Mouse (Mus musculus): ENCODE results near the gene Gls2. TPM values are rescaled to one million over a fixed set of nuclear protein-coding genes. Genes with fewer than 3 reads are reported as not detected.

Gene Gls2
- polyA plus RNA-seq, 1 experiment, result 24.3 TPM

GRCm38 (mm10) chr10:128209311-128210009 is 15.2 kb downstream of the Gls2 start:
- H3K27me3 ChIP-seq (ENCODE audit: control insufficient read depth, insufficient read depth, low read length, poor library complexity, severe bottlenecking), result no peaks in the 10 kb centered on the region
- H3K9me3 ChIP-seq (replicated peaks; ENCODE audit: control insufficient read depth, insufficient read depth, low read length, poor library complexity, severe bottlenecking), result no peaks in the 10 kb centered on the region
- no peak overlapping the region for H3K27ac ChIP-seq (ENCODE audit: insufficient read depth, low read length)
- TF ChIP-seq EP300 (IDR thresholded peaks at IDR 0.05; ENCODE audit: insufficient read depth, low read depth, low read length) (no peak), POLR2A (IDR thresholded peaks at IDR 0.05; ENCODE audit: insufficient read depth, low read length) (no peak), CTCF (IDR thresholded peaks at IDR 0.05; ENCODE audit: low read depth, low read length) (no peak)
- no peak overlapping the region for H3K9ac ChIP-seq (ENCODE audit: low read depth, poor library complexity, severe bottlenecking)
- H3K36me3 ChIP-seq (ENCODE audit: control insufficient read depth, insufficient read depth, low read length, poor library complexity, severe bottlenecking), result peaks cover 18% of the 10 kb centered on the region
- no peaks in the 10 kb centered on the region for H3K4me1 ChIP-seq (ENCODE audit: control insufficient read depth, insufficient read depth, low read length)
- no peak overlapping the region for H3K4me3 ChIP-seq (ENCODE audit: low read depth, low read length)

DNA sequence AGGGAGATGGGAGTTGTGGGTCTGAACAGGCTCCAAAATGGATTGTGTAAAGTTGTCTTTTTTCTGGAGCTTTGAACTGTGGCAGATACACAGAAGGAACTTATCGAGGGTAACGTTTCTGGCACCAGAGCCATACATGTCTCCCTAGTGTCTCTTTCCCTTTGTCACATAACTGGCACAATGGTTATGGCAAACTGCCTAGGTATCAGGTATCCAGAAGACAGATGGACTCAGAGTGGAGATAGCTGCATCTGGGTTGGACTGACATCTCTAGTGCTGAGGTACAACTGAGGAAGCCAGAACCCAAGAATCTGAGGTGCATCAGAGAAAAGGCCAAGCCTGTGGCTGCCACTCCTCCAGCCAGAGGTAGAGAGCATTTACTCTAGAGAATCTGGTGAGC is 15.9 kb downstream of the Gls2 start:
- H3K4me3 ChIP-seq (ENCODE audit: low read depth, low read length), result no peak overlapping the region
- no peaks in the 10 kb centered on the region for H3K4me1 ChIP-seq (ENCODE audit: control insufficient read depth, insufficient read depth, low read length)
- H3K36me3 ChIP-seq (ENCODE audit: control insufficient read depth, insufficient read depth, low read length, poor library complexity, severe bottlenecking), result peaks cover 18% of the 10 kb centered on the region
- H3K9me3 ChIP-seq (replicated peaks; ENCODE audit: control insufficient read depth, insufficient read depth, low read length, poor library complexity, severe bottlenecking), result no peaks in the 10 kb centered on the region
- no peak overlapping the region for H3K27ac ChIP-seq (ENCODE audit: insufficient read depth, low read length)
- TF ChIP-seq POLR2A (IDR thresholded peaks at IDR 0.05; ENCODE audit: insufficient read depth, low read length) (no peak), CTCF (IDR thresholded peaks at IDR 0.05; ENCODE audit: low read depth, low read length) (no peak), EP300 (IDR thresholded peaks at IDR 0.05; ENCODE audit: insufficient read depth, low read depth, low read length) (no peak)
- H3K9ac ChIP-seq (ENCODE audit: low read depth, poor library complexity, severe bottlenecking), result 0 out of 2 replicates have a peak overlapping the region, but pooled peaks have one; percentile 86
- H3K27me3 ChIP-seq (ENCODE audit: control insufficient read depth, insufficient read depth, low read length, poor library complexity, severe bottlenecking), result no peaks in the 10 kb centered on the region

DNA sequence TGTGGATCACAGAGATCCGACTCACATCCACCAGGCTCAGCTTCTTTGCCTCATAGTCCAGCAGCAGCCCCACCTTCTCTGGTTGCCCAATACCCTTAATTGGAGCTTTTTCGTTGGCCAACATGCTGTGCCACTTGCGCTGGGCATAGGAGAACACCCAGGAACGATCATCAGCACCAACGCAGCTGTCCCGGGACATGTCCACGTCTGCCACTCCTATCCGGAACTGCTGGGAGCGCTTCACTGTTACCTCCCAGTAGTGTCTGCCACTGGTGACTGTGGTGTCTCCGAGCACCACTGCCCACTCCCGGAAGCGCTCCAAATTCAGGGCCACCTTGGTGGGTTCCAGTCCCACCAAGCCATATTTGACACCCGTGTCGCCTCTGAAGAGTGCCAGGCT is 16.7 kb downstream of the Gls2 start:
- Histone ChIP-seq H3K4me1 (ENCODE audit: control insufficient read depth, insufficient read depth, low read length) (no peaks in the 10 kb centered on the region), H3K9me3 (replicated peaks; ENCODE audit: control insufficient read depth, insufficient read depth, low read length, poor library complexity, severe bottlenecking) (no peaks in the 10 kb centered on the region), H3K4me3 (ENCODE audit: low read depth, low read length) (peak overlapping the region; percentile 75), H3K36me3 (ENCODE audit: control insufficient read depth, insufficient read depth, low read length, poor library complexity, severe bottlenecking) (peaks cover 18% of the 10 kb centered on the region), H3K27me3 (ENCODE audit: control insufficient read depth, insufficient read depth, low read length, poor library complexity, severe bottlenecking) (no peaks in the 10 kb centered on the region), H3K27ac (ENCODE audit: insufficient read depth, low read length) (peak overlapping the region; percentile 5; the same call in 1 of the 2 replicates), H3K9ac (ENCODE audit: low read depth, poor library complexity, severe bottlenecking) (peak overlapping the region; percentile 86)
- TF ChIP-seq CTCF (IDR thresholded peaks at IDR 0.05; ENCODE audit: low read depth, low read length), result no peak
- no peak for TF ChIP-seq POLR2A (IDR thresholded peaks at IDR 0.05; ENCODE audit: insufficient read depth, low read length)
- no peak for TF ChIP-seq EP300 (IDR thresholded peaks at IDR 0.05; ENCODE audit: insufficient read depth, low read depth, low read length)

DNA sequence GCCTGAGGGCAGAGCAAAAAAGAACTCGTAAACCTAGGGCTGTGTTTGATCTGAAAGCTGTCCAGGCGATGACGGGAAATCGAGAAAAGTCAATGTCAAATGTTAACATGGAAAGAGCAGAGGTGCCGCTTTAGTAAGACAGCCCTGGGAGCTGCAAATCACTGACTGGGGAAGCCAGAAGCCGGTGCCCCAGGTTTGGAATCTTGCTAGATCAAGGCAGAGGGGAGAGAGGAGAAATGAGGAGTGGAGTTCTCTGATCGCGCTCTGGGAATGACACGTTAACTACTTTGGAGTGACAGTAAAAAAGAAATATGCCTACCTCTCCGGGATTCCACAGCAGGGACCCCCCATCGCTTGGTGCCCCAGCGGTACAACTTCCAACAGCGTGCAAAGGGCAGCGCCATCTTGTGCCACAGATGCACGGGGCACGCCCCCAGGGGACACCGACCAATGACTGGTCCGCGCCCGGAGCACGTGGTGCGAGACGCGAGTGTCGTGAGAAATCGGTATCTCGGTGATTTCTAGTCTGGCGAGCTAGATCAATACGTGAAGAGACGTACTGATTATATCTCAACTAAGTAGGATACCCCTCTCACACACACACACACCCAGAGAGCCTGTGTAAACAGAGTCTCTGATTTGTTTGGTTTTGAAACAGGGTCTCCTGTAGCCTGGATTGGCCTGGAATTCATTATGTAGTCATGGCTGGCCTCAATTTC is 17.3 kb downstream of the Gls2 start, which contains the start of gene Spryd4:
TSS of gene Spryd4 (minus strand) at position 418 of the 719 bp plus-strand sequence.
- peak within 1 kb of the TSS; percentile 75 for H3K4me3 ChIP-seq (ENCODE audit: low read depth, low read length)
- peak within 1 kb of the TSS; percentile 86 for H3K9ac ChIP-seq (ENCODE audit: low read depth, poor library complexity, severe bottlenecking)
- H3K36me3 ChIP-seq (ENCODE audit: control insufficient read depth, insufficient read depth, low read length, poor library complexity, severe bottlenecking), result peaks cover 18% of the 10 kb centered on the region
- H3K27ac ChIP-seq (ENCODE audit: insufficient read depth, low read length), result peak within 1 kb of the TSS; percentile 64
- peak; percentile 2 for TF ChIP-seq CTCF (IDR thresholded peaks at IDR 0.05; ENCODE audit: low read depth, low read length)
- TF ChIP-seq EP300 (IDR thresholded peaks at IDR 0.05; ENCODE audit: insufficient read depth, low read depth, low read length), result 0 out of 2 replicates have a peak, but pooled peaks have one; percentile 37
- peak; percentile 53 for TF ChIP-seq POLR2A (IDR thresholded peaks at IDR 0.05; ENCODE audit: insufficient read depth, low read length)
- no peaks in the 10 kb centered on the region for H3K4me1 ChIP-seq (ENCODE audit: control insufficient read depth, insufficient read depth, low read length)
- H3K9me3 ChIP-seq (replicated peaks; ENCODE audit: control insufficient read depth, insufficient read depth, low read length, poor library complexity, severe bottlenecking), result no peaks in the 10 kb centered on the region
- no peaks in the 10 kb centered on the region for H3K27me3 ChIP-seq (ENCODE audit: control insufficient read depth, insufficient read depth, low read length, poor library complexity, severe bottlenecking)

DNA sequence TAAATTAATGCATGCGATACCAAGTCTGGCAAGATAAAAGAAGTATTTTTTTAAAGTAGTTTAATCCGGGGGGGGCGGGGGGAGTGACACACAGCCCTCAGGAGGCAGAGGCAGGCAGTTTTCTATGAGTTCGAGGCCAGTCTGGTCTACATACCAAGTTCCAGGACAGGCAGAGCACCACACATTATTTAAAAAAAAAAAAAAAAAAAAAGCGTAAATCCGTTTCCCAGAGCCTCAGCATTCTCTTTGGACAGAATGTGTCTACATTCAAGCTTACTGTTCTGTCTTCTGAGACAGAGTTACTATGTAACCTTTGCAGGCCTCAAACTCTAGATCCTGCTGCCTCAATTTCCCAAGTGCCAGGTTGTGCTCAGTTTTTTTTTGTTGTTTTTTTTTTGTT is 17.9 kb downstream of the Gls2 start:
- no peaks in the 10 kb centered on the region for H3K9me3 ChIP-seq (replicated peaks; ENCODE audit: control insufficient read depth, insufficient read depth, low read length, poor library complexity, severe bottlenecking)
- peaks cover 17% of the 10 kb centered on the region for H3K36me3 ChIP-seq (ENCODE audit: control insufficient read depth, insufficient read depth, low read length, poor library complexity, severe bottlenecking)
- peak overlapping the region; percentile 64 for H3K27ac ChIP-seq (ENCODE audit: insufficient read depth, low read length)
- H3K27me3 ChIP-seq (ENCODE audit: control insufficient read depth, insufficient read depth, low read length, poor library complexity, severe bottlenecking), result no peaks in the 10 kb centered on the region
- no peaks in the 10 kb centered on the region for H3K4me1 ChIP-seq (ENCODE audit: control insufficient read depth, insufficient read depth, low read length)
- H3K4me3 ChIP-seq (ENCODE audit: low read depth, low read length), result peak overlapping the region; percentile 75; the same call in 1 of the 2 replicates
- TF ChIP-seq POLR2A (IDR thresholded peaks at IDR 0.05; ENCODE audit: insufficient read depth, low read length) (no peak), EP300 (IDR thresholded peaks at IDR 0.05; ENCODE audit: insufficient read depth, low read depth, low read length) (no peak)
- H3K9ac ChIP-seq (ENCODE audit: low read depth, poor library complexity, severe bottlenecking), result peak overlapping the region; percentile 86

Measured in ES-Bruce4 (cell line).